Mouse (Mus musculus): Measurements from ENCODE around the gene Fam90a1a. TPM values are rescaled to one million over a fixed set of nuclear protein-coding genes. Genes with fewer than 3 reads are reported as not detected.

The Fam90a1a gene
- total and polyA plus RNA-seq, 3 experiments = not detected

Other genes with a start within 250 kb of the Fam90a1a start
- gene Defa24, start 224.2 kb upstream of the Fam90a1a start, total RNA-seq (2021) = not detected
- gene Defa24, start 224.2 kb upstream of the Fam90a1a start, polyA plus RNA-seq (2012; rRNA removed) = not detected in 2 replicates
- gene Defb50, start 135.2 kb upstream of the Fam90a1a start, total RNA-seq (2021) = not detected
- gene Defb50, start 135.2 kb upstream of the Fam90a1a start, polyA plus RNA-seq (2012; rRNA removed) = not detected in 2 replicates
- gene Defb2, start 118.8 kb upstream of the Fam90a1a start, total RNA-seq (2021) = not detected
- not detected in 2 replicates for gene Defb2, start 118.8 kb upstream of the Fam90a1a start, polyA plus RNA-seq (2012; rRNA removed)
- not detected for gene Defb10, start 99.8 kb upstream of the Fam90a1a start, total RNA-seq (2021)
- gene Defb10, start 99.8 kb upstream of the Fam90a1a start, polyA plus RNA-seq (2012; rRNA removed) = not detected in 2 replicates
- not detected for gene Defb9, start 73.3 kb upstream of the Fam90a1a start, total RNA-seq (2021)
- not detected in 2 replicates for gene Defb9, start 73.3 kb upstream of the Fam90a1a start, polyA plus RNA-seq (2012; rRNA removed)
- not detected for gene Defb11, start 52.3 kb upstream of the Fam90a1a start, total RNA-seq (2021)
- not detected in 2 replicates for gene Defb11, start 52.3 kb upstream of the Fam90a1a start, polyA plus RNA-seq (2012; rRNA removed)
- gene Defb15, start 26.0 kb upstream of the Fam90a1a start, total RNA-seq (2021) = not detected
- gene Defb15, start 26.0 kb upstream of the Fam90a1a start, polyA plus RNA-seq (2012; rRNA removed) = not detected in 2 replicates
- gene Defb35, start 20.4 kb upstream of the Fam90a1a start, total RNA-seq (2021) = not detected
- gene Defb35, start 20.4 kb upstream of the Fam90a1a start, polyA plus RNA-seq (2012; rRNA removed) = not detected in 2 replicates
- gene Defb13, start 12.0 kb upstream of the Fam90a1a start, total RNA-seq (2021) = not detected
- not detected in 2 replicates for gene Defb13, start 12.0 kb upstream of the Fam90a1a start, polyA plus RNA-seq (2012; rRNA removed)
- not detected for gene Ccdc70, start 11.1 kb downstream of the Fam90a1a start, total RNA-seq (2021)
- not detected in 2 replicates for gene Ccdc70, start 11.1 kb downstream of the Fam90a1a start, polyA plus RNA-seq (2012; rRNA removed)
- gene Atp7b, start 101.6 kb downstream of the Fam90a1a start, total RNA-seq (2021) = 1 to 10 TPM in 1 of 2 experiments, under 1 TPM in 1; 0.81 to 1.2 TPM
- gene Atp7b, start 101.6 kb downstream of the Fam90a1a start, polyA plus RNA-seq (2012; rRNA removed) = 0.08 and 0.09 TPM in 2 replicates
- gene Alg11, start 102.0 kb downstream of the Fam90a1a start, total RNA-seq (2021) = 10 to 100 TPM; 36.3 to 36.7 TPM
- 0.95 and 1.3 TPM in 2 replicates for gene Alg11, start 102.0 kb downstream of the Fam90a1a start, polyA plus RNA-seq (2012; rRNA removed)
- 10 to 100 TPM in 1 of 2 experiments, 1 to 10 TPM in 1; 3.1 to 11.1 TPM for gene Nek5, start 166.3 kb downstream of the Fam90a1a start, total RNA-seq (2021)
- gene Nek5, start 166.3 kb downstream of the Fam90a1a start, polyA plus RNA-seq (2012; rRNA removed) = 0.95 and 1.7 TPM in 2 replicates
- 1 to 10 TPM; 5.3 to 5.6 TPM for gene Nek3, start 207.7 kb downstream of the Fam90a1a start, total RNA-seq (2021)
- 0.65 and 0.66 TPM in 2 replicates for gene Nek3, start 207.7 kb downstream of the Fam90a1a start, polyA plus RNA-seq (2012; rRNA removed)
- 1 to 10 TPM; 1.9 to 3.1 TPM for gene Ckap2, start 227.1 kb downstream of the Fam90a1a start, total RNA-seq (2021)
- gene Ckap2, start 227.1 kb downstream of the Fam90a1a start, polyA plus RNA-seq (2012; rRNA removed) = 0.58 and 0.78 TPM in 2 replicates
- gene Vps36, start 234.1 kb downstream of the Fam90a1a start, total RNA-seq (2021) = 10 to 100 TPM; 29.9 to 36.2 TPM
- gene Vps36, start 234.1 kb downstream of the Fam90a1a start, polyA plus RNA-seq (2012; rRNA removed) = 5.2 and 5.7 TPM in 2 replicates